Mouse (Mus musculus): Measurements from ENCODE around the gene Acsm4.
"Not testable (repeated sequence)": the region's sequence is repeated elsewhere in the genome, so short reads cannot be mapped to it uniquely, and the experiment has no call there.

The Acsm4 gene

DNA sequence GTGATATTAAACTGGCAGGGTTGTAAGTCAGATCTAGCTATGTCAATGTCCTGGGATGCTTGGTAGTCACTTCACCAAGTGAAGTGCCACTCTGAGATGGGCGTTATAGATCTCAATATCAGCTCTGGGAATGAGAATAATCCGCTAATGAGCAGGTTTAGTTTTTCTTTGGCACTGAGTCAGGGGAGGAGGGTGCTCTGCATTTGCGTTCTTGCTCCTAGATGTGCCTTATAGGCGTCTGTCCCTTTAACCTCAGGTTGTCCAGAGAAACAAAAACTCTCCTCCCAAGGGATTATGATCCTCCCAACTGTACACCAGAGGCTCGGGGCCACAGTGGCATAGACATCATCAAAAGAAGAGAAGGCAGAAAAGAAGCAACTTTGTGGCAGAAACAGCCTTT is at the start of gene Acsm4:
TSS of gene Acsm4 (plus strand) at position 301 of the 400 bp plus-strand sequence.
- no peak for DNase-seq (ENCODE audit: low spot score)

DNA sequence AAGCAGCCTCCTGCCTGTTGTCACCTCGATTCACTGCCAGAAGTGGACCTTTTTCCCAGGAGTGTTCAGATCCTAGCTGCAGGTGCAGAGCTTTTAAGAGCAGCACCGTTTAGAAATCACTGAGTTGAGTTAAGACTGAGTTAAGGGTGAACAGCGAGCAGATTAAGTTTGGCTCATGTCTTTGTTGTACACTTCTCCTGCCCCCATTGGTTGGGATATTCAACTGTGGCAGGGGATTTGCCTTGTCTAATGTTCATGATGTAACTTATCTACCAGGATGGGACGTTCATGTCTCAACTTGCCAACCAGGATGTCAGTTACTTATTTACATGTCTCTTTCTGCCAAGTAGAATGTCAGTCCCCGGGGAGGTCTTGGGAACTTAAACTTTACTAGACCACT is 47.5 kb upstream of the Acsm4 start:
- no peak for DNase-seq (ENCODE audit: low spot score)

DNA sequence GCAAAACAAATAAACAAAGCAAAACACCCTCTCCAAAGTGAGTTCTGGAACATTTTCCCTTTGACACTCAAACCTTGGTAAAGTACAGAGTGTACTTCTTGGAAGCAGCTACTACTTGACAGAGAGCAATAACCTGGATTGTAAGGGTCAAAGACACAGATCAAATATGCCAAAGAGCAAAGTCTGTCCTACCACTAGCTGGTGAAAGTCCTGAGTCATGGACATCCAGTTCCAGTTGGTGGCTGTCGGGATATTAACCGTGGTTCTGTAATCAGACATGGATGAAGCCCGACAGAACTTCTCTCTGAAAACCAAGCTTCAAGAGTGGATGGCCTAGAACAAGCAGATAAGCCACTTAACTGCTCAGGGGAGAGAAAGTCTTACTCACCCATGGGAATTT is 21.9 kb upstream of the Acsm4 start:
- no peak for DNase-seq (ENCODE audit: low spot score)

DNA sequence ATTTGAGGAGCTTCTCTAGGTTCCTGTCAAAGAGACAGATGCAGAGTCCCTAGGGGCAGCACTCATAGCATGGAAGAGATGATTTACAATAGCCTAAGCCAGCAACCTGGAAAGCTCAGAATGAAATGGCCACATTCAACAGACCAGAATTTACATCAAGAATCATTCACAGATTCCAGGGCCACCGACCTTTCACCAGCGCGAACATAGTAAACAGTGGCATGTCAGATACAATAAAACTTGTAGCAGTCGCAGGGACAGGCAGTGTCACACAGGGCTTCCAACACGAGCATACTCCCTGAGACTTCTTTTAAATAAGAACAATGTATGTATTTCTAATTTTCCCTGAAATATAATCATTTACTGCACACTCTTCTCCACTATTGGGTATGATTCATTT is 19.4 kb upstream of the Acsm4 start:
- no peak for DNase-seq (ENCODE audit: low spot score)

DNA sequence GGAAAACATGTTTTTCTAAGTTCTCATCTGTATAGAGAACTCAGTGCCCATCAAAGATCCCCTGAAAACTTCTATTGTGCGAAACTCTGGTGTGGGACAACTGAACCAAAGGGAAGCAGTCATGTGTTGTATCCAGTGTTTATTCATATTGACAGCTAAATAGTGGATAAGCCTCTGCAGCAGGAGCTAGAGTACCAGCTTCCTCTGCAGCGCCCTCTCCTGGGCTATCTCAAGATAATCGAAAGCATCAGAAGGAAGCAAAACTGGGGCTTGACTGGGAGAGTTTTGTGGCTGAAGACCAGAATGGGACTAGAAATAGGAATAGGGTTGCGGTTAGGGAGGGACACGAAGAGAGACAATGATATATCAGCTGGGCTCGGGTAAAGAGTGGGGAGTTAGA is 18.9 kb upstream of the Acsm4 start:
- no peak for DNase-seq (ENCODE audit: low spot score)

DNA sequence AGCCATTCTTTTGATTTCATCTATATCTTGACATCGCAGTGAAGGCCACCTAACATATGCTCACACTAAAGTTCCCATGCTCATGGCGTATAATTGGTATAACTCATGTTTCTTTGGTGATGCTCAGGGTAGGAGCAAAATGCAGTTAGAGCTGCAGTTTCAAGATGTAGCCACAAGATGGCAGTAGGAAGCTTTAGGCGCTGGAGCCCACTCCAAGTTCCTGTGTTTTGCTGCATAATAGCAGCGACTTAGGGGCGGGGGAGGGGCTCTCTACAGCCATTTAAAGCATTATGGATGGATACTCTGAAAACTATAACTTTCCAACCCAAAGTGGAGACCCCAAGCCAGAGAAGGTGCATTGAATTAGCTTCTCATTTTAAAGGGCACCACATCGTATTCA is 16.4 kb upstream of the Acsm4 start:
- DNase-seq (ENCODE audit: low spot score): no peak

DNA sequence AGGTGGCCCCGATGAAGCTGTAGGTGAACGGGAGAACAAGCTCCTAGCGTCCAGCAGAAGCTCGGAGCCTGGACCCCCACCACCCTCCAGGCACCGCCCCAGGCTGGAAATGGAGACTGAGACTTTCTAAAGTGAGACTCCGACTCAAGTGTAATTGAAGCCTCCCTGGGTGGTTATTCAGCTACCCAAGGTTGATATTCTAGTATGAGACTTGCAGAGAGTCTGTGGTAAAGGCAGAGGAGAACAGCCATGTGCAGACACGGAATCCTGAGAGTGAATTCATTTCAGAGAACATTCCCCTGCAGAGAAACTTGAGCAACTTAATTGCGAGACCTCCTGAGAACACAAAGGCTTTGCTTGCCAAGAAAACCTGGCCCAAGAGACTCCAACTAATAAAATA is 9.7 kb upstream of the Acsm4 start:
- no peak for DNase-seq (ENCODE audit: low spot score)

DNA sequence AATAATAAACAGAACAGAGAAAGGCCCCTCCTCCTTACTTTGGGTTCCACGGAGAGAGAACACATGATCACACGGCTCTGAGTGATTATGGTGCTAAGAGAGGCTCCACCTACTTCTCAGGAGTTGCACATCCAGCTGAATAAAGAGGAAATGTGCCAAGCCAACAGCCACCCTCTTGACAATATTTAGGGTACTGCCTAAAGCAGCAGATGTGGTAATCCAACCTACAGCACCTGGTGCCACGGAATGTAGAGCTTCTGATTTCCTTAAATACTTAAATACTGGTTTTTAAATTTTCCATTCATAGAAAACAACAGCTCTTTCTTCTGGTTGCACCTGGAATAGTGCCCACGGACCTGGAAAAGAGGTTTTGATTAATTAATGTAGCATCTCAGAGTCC is 7.1 kb upstream of the Acsm4 start:
- DNase-seq (ENCODE audit: low spot score): no peak

DNA sequence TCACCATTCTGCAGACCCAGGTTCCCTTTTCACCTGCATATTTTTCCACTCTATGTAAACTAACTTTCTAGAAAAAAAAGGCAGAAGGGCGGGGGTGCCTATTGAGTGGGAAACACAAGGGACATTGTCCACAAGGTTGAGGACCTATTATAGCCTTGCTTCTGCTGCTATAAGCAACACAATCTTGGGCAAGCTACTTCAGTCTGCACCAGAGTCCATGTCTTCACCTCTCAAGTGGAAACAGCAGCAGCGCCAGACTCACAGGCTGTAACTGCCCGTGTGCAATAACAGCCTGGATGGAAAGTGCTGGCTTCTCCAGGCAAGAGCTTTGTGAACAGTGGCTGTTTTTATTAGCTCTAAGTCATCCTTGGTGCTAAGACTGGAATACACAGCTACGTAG is 2.5 kb downstream of the Acsm4 start:
- DNase-seq (ENCODE audit: low spot score): no peak

DNA sequence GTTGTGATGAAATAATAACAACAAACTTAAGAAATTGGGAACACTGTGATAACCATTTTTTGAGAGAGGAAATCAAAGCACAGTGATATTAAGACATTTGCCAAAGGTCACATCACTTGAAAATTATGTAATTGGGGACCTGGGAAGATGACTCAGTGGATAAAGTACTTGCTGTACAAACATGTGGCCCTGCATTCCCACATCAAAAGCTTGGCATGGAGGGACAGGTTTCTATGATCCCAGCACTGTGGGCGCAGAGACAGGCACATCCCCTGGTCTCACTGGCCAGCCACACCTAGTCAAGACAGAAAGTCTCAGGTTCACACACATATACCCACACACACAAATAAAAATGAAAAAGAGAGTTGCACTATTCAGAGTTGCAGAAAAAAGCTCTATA is 5.1 kb downstream of the Acsm4 start:
- DNase-seq (ENCODE audit: low spot score): no peak

DNA sequence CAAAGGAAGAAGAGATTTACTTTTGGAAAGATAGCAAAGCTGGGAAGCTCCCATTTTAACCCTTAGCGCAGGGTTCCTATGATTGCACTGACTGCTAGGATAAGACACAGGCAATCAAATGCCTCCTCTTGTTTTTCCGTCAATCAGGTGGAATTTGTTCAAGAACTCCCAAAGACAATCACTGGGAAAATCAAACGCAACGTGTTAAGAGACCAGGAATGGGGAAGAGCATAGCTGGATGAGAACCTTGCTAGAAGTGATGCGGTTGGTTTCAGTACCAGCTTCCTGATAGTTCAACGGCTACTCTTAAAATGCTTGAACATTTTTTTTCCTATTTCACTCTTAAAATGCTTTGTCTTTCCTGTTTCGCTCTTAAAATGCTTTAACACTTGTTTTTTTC is 24.3 kb downstream of the Acsm4 start:
- DNase-seq (ENCODE audit: low spot score): no peak

DNA sequence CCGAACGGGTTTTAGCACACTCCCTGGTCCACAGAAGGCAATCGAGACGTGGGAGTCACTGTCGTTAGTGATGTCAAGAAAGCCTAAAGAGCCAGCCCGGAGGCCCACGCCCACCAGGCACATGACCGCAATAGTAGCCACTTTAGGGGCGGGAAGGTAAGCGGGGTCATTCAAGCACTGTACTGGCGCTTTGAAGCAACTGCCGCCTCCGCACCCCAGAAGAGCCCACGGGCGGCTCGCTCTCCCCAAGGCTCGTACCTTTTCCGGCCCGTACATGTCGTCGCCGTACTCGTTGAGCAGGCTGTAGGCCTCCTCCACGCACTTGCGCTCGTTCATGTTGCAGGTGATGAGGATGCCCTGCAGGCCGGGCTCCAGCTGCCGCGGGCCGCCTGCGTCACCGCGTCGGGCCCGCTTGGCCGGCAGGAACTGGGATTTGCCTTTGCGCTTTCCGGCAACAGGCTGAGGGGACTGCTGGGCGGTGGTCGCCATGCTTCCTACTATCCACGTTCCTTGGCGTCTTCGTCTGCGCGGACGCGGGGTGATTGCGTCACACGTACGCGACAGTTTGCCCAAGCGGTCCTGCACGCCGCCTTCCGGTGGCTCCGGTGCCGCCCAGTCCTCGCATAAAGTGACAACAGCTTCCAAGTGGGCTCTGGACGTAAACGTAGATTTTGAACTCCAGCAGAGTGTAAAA is 30.6 kb downstream of the Acsm4 start, which contains the start of gene Thumpd1:
TSS of gene Thumpd1 (minus strand) at position 546 of the 694 bp plus-strand sequence.
- DNase-seq (ENCODE audit: low spot score): peak; percentile 81

DNA sequence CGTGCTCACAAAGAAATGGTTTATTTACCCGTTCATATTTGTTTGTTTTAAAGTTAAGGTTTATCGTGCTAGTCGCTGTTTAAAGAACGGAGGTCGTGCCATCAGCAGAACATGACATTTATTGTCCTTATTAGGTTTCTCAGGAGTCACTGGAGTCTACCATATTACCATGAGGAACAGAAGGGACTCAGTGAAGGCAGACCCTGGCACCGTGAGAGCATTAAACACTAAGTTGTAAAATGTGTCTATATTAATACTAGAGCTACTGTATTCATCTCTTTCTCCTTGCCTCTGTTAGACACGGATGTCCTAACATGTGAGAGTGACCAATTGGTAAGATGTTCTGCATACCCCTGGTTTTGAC is 31.1 kb downstream of the Acsm4 start:
- peak; percentile 2 for DNase-seq (ENCODE audit: low spot score)

DNA sequence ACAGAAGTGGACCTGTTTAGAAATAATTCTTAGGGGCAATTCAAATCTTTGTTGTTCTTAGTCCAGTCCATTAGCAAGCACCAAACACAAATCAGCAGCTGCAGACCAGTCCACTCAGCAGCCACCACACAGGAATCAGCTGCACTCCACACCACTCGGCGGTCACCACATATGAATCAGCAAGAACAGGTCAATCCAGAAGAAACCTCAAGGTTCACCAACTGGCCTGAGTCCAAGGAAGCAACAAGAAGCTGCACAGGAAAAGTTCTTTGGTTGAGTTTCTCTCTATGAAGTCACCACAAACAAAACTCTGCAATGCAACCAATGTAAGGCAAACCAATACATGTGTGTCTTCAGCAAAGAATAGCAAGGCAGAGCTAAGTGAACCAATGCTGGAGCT is 37.8 kb downstream of the Acsm4 start:
- no peak for DNase-seq (ENCODE audit: low spot score)

DNA sequence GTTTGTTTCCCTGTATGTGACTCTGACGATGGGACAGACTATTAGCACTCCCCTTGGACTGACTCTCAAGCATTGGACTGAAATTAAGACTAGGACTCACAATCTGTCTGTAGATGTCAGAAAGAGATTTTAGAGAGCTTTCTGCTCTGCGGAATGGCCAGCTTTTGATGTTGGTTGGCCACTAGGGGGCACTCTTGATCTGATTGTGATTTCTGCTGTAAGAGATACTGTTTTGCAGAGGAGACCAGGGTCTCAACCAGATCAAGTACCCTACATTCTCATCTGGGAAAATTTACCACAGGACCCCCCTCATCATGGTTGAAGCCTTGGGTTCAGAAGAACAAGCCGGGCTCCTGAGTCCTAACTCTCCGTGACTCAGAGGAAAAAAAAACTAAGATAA is 41.4 kb downstream of the Acsm4 start:
- DNase-seq (ENCODE audit: low spot score): not testable (repeated sequence)

DNA sequence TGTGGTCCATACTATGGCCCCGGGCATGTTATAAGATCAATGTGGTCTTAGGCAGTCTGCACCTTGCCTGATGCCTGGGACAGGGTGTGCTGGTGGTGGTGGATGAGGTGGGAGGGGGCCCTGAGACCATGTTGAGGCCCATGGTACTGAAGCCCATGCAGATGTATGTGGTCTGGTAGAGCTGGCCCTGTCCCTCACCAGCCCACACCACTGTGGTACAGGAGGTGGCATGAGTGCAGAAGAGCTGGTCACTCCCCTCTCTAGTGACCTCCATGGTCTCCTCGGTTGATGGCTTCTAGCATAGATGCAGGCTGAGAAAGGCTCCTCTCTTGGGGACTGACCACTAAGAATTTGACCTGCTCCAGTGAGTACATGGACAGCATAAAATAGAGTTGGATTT is 49.1 kb downstream of the Acsm4 start:
- DNase-seq (ENCODE audit: low spot score): no peak

DNA sequence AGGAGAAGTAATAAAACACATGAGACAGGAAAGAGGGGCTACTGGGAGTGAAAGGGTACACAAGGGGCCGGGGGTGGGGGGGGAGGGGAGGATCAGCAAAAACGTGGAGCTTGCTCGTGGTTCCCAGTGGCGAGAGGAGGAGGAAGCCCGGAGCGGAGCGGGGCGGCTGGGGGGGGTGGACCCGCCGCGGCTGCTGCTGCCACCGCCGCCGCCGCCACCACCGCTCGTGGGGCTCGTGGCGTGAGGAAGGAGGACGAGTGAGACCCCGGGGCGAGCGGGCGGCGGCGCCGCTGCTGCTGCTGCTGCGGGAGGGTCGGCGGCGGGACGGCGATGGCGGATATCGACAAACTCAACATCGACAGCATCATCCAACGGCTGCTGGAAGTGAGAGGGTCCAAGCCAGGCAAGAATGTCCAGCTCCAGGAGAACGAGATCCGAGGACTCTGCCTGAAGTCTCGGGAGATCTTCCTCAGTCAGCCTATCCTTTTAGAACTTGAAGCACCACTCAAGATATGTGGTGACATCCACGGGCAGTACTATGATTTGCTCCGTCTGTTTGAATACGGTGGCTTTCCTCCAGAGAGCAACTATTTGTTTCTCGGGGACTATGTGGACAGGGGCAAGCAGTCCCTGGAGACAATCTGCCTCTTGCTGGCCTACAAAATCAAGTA is 50.1 kb downstream of the Acsm4 start:
- DNase-seq (ENCODE audit: low spot score): not testable (repeated sequence)

DNA sequence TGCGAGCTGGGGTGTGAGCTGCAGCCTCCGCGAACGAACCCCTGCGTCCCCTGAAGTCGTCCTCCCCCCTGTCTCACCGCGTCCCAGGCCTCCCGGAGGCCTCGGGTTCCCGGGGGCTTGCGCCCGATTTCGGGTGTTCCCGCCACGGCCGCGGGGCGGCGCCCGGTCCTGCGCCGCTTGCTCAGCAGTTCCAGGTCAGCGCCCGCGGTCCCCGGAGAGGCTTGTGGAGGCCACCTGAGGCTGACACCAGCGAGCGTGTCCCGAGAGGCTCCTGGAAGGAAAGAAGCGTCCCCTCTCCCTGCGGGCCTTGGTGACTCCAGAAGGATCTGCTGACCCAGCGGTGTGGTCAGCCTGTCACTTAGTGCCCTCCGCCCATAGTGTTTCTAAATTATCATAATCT is 54.5 kb downstream of the Acsm4 start:
- DNase-seq (ENCODE audit: low spot score): no peak

DNA sequence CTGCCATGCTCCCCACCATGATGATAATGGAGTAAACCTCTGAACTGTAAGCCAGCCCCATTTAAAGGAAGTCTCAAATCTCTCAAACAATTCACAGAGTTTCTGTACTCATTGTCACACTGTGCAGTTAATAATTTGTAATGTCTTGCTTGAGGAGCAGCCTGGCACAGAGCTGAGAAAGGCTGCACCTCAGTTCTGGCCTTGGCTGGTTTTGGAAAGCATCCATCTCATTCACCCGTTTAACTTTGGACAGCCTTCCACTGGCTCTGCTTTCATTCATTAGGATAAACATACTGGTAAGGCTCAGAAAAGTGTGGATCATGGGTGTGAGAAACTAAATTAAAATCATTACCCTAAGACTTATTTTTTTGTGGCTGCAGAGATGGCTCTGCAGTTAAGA is 56.0 kb downstream of the Acsm4 start:
- DNase-seq (ENCODE audit: low spot score): no peak

DNA sequence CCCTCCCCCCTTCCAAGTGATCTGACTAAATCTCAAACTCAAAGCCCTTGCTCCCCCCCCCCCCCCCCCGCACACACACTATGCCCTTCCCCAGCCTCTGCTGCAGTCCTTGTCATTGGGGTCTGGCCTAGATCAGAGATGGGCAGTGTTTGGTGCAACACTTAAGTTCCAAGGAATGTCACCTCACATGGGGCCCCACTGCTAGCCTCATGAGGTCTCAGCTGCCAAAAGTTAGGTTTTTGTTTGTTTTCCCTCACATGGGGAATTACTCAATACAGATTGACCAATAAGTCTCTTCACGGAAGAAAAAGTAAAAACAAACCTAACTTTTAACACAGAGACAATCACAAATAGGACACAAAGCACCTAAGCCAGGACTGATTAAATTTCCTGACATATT is 58.9 kb downstream of the Acsm4 start:
- DNase-seq (ENCODE audit: low spot score): no peak

DNA sequence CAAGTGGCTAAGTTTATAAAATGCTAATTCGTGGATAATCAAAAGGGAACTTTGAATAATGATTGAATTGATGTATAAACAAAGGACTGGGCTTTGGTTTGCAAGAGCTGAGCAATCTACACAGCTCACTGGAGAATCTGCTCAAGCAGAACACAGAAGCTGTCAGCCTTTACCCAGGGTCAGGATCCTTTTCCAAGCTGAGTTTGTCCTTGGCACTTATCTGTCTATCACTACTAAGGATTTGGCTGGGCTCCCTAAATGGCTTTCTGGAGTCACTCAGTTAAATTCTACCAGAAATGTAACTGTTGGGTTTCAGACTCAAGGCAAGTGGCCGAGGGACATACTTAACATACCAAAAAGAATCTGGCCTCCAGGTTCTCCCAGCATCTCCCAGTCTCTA is 60.1 kb downstream of the Acsm4 start:
- no peak for DNase-seq (ENCODE audit: low spot score)

DNA sequence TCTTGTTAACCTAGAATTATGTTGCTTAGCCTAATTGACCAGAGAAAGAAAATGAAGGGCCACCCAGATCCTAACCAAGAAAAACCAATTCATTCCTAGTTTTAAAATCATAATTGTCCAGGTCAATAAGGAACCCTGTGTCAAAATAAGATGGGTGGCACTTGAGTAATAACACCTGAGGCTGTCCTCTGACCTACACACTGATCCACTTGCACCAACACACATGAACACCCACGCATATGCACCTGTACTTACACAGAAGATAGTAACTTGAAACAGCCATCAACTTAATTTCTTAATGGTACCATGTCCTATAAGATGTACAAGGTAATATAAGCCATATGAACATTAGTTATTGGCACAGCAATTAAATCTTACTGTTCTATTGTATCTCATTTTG is 63.9 kb downstream of the Acsm4 start:
- DNase-seq (ENCODE audit: low spot score): no peak

DNA sequence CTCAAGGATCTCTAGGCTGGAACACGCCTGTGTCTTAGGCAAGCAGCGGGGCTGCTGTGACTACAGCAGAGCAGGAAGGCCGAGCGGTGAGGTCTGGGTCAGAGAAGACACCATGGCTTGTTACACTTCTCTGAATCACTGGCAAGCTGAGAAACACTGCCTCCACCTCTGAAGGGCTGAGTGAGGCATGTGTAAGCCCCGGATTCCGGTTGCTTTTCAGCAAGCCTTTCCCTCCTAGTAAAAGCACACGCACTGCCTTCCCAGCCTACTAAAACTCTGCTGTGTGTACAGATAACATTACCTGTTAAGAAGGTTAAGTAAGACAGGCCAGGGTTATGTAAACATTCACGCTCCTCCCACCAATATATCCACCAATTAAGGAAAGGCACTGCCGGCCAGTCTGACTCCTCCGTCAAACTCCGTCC is 70.7 kb downstream of the Acsm4 start, which contains the start of gene Acsm3:
TSS of gene Acsm3 (plus strand) at position 397 of the 425 bp plus-strand sequence.
- no peak for DNase-seq (ENCODE audit: low spot score)

DNA sequence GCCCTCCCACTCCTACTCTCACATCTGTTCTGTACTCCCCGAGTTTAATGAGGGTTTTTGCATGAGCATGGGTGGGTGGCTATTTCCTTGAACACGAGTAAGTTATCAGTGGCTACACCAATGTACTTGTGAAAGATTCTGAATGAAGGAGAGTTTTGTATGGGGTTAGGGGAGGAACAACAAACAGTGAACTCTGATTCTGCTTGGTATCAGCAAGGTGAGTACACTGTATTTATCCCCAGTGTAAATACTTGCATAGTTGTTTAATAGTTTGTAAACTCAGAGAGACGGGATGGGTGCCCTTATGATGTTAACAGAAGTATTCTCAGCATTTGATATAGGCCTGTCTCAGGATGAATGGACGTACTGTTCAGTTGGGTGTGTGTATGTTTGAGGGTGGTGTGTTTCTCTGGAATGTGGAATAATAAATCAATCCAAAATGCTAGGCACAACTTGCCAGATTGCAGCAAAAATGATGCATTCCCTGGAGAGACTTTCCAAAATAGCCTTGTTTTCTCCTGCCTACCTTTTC is 72.4 kb downstream of the Acsm4 start:
- no peak for DNase-seq (ENCODE audit: low spot score)

All from spleen, adult 12 weeks (tissue).